Mouse (Mus musculus) small intestine, adult 2 months (tissue): Measurements from ENCODE around the gene Gm11983.

ENCODE experiments used
- CTCF ChIP-seq: fragments of 200-500 bp; IDR thresholded peaks from 2 replicates; pipeline ENCODE4 v1.5.1; 2012; ENCODE audit warnings: low read depth, mild to moderate bottlenecking, control low read depth, inconsistent platforms, low read length, moderate library complexity, mixed read lengths; ENCODE audit not compliant: insufficient replicate concordance, insufficient read length; ENCODE audit errors: extremely low read depth
- POLR2A ChIP-seq: fragments of 200-500 bp; IDR thresholded peaks from 2 replicates; pipeline ENCODE4 v1.6.1; 2012; ENCODE audit warnings: low read depth, mild to moderate bottlenecking, control low read depth, inconsistent platforms, low read length, moderate library complexity

DNA sequence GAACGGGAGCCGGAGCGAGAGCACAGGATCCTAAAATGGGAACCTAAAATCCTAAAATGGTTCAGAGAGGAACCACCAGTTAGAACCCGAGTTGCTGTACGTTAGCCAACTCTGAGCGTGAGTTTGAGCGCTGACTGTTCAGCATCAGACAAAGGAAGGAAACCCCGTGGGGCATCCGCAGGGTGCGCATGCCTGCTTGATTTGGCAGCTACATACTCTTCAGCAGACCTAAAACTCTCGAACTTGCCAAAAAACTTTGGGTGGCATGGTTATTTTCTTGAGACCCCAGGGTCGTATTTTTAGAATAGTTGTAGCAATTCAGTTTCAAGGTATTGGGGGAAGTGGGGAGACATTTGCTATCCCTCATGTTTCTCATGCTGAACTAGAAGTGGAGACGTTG, 2.8 kb downstream of the Gm11983 start:
- TF ChIP-seq CTCF: no peak
- no peak for TF ChIP-seq POLR2A
